ENCODE assay signal across 34 mouse cellular contexts in the genomic region with DNA sequence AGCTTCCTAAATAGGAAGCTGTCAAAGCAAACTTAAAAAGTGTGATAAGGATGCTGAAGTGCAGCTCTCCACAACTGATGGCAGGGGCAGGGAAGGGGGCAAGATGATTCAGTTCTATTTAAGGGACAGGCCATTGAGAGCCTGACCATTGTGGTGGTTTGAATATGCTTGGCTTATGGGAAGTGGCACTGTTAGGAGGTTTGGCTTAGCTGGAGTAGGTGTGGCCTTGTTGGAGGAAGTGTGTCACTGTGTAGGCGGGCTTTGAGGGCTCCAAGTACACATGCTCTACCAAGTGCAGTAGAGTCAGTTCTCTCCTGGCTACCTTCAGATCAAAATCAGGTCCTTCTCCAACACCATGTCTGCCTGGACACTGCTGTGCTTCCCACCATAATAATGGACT. TPM values are rescaled to one million over a fixed set of nuclear protein-coding genes. Genes with fewer than 3 reads are reported as not detected.
DNase-seq lines count a peak whose midpoint lies in the region; ATAC-seq and TF ChIP-seq lines count a peak whose summit lies in the region.
"Had no signal": no experiment of that assay in that cellular context is flagged by ENCODE, and none has a peak within 500 bp of the region (broad histone marks: within the 10 kb centered on the region; RNA-seq: fewer than 3 reads in every experiment).

No protein-coding gene starts in this region.

- H3K4me2 ChIP-seq in heart, embryonic 11.5 days, result no peak overlapping the region
- H3K4me2 ChIP-seq in CH12.LX (ENCODE audit: insufficient read depth, low read depth, poor library complexity, severe bottlenecking), result no peak overlapping the region
- H3K4me2 ChIP-seq in hindbrain, embryonic 11.5 days (replicated peaks; ENCODE audit: low read depth, low read length), result no peak overlapping the region
- H3K4me2 ChIP-seq: forebrain, embryonic 13.5 days; hindbrain, embryonic 14.5 days had no signal

- no peak for TF ChIP-seq CTCF in CH12.LX (conservative IDR thresholded peaks at IDR 0.05 in 1 of 2, IDR thresholded peaks at IDR 0.05 in 1 of 2; ENCODE audit: low read depth in 2 of 2, low read length in 2 of 2)

- dilution Hi-C loops in CH12.LX (cut with MboI; ENCODE audit: extremely low pct_ligation_motif_present, extremely low pct_unique_long_range_greater_than_20kb, low sequenced_read_pairs), result no loop called here

- H3K79me2 ChIP-seq in CH12.LX (replicated peaks; ENCODE audit: control insufficient read depth, extremely low read depth, insufficient read depth, poor library complexity, severe bottlenecking), result no peaks in the 10 kb centered on the region

- H3K9ac ChIP-seq in heart, embryonic 11.5 days (ENCODE audit: low read depth, low read length), result no peak overlapping the region
- H3K9ac ChIP-seq in CH12.LX (ENCODE audit: insufficient read depth, low read depth), result no peak overlapping the region
- H3K9ac ChIP-seq in hindbrain, embryonic 11.5 days (ENCODE audit: low read depth, low read length), result no peak overlapping the region
- H3K9ac ChIP-seq: forebrain, embryonic 13.5 days; forebrain, postnatal 0 days; hindbrain, embryonic 14.5 days had no signal

- H3K9me3 ChIP-seq in heart, embryonic 11.5 days (replicated peaks; ENCODE audit: control insufficient read depth, low read length), result no peaks in the 10 kb centered on the region
- H3K9me3 ChIP-seq in CH12.LX (replicated peaks; ENCODE audit: low read length), result no peaks in the 10 kb centered on the region
- no peaks in the 10 kb centered on the region for H3K9me3 ChIP-seq in hindbrain, embryonic 11.5 days (ENCODE audit: control insufficient read depth, low read length)
- H3K9me3 ChIP-seq: forebrain, embryonic 10.5 days; forebrain, embryonic 13.5 days; heart, embryonic 10.5 days had no signal

- TF ChIP-seq EP300 in CH12.LX (IDR thresholded peaks at IDR 0.05; ENCODE audit: low read length), result no peak

- TF ChIP-seq POLR2A in CH12.LX (IDR thresholded peaks at IDR 0.05; ENCODE audit: low read depth, low read length), result peak; percentile 35; the same call in 1 of the 2 replicates

- H3K27me3 ChIP-seq in heart, embryonic 11.5 days (ENCODE audit: control insufficient read depth, insufficient read depth, low read length), result no peaks in the 10 kb centered on the region
- H3K27me3 ChIP-seq in CH12.LX (replicated peaks), result no peaks in the 10 kb centered on the region
- H3K27me3 ChIP-seq in hindbrain, embryonic 11.5 days (ENCODE audit: control insufficient read depth, insufficient read depth, low read length), result no peaks in the 10 kb centered on the region
- H3K27me3 ChIP-seq: forebrain, embryonic 13.5 days; Patski had no signal

- H3K4me3 ChIP-seq in heart, embryonic 11.5 days (ENCODE audit: low read depth, low read length), result no peak overlapping the region
- H3K4me3 ChIP-seq in CH12.LX (replicated peaks in 1 of 3; ENCODE audit: low read depth in 2 of 3, low read length in 2 of 3, poor library complexity in 1 of 3), result no peak overlapping the region
- H3K4me3 ChIP-seq in hindbrain, embryonic 11.5 days (ENCODE audit: low read depth, low read length), result no peak overlapping the region
- H3K4me3 ChIP-seq: forebrain, embryonic 10.5 days; forebrain, embryonic 13.5 days; gastrocnemius, adult 2 months; heart, adult 2 months; heart, embryonic 10.5 days had no signal

- DNase-seq in heart, adult 11 months, result peak; percentile 57
- DNase-seq in CH12.LX (ENCODE audit: extremely low read depth), result peak; percentile 12
- DNase-seq in induced T-regulatory cell, adult 2 months (ENCODE audit: low read depth), result peak; percentile 12
- no peak for DNase-seq in thymus, postnatal 0 days (ENCODE audit: low spot score)
- no peak for DNase-seq in hindbrain, embryonic 11.5 days (ENCODE audit: low spot score)
- DNase-seq in c-Kit-positive CD71-positive TER-119-positive erythroid progenitor cells, embryonic 14.5 days (ENCODE audit: low spot score), result no peak
- DNase-seq: adrenal gland, postnatal 10 days; cerebellum, adult 18-20 months; cerebellum, adult 9-10 months; cerebellum, postnatal 14 days; forebrain, postnatal 0 days; gastrocnemius, adult 2 months; gastrocnemius, postnatal 14 days; heart, adult 2 months had no signal

- in situ Hi-C loops in CH12.LX (cut with MboI; ENCODE audit: low pct_ligation_motif_present, low pct_unique_long_range_greater_than_20kb, low sequenced_read_pairs), result no loop called here

- no peaks in the 10 kb centered on the region for H3K36me3 ChIP-seq in heart, embryonic 11.5 days (ENCODE audit: control insufficient read depth, insufficient read depth, low read length)
- H3K36me3 ChIP-seq in CH12.LX (replicated peaks in 1 of 2; ENCODE audit: control insufficient read depth in 1 of 2, insufficient read depth in 1 of 2, low read length in 1 of 2), result no peaks in the 10 kb centered on the region
- no peaks in the 10 kb centered on the region for H3K36me3 ChIP-seq in hindbrain, embryonic 11.5 days (ENCODE audit: control insufficient read depth, insufficient read depth, low read length)
- H3K36me3 ChIP-seq: forebrain, embryonic 10.5 days; heart, embryonic 10.5 days had no signal

- peaks cover 7% of the 10 kb centered on the region; the same call in 1 of the 2 replicates for H3K4me1 ChIP-seq in heart, embryonic 11.5 days (ENCODE audit: control insufficient read depth, insufficient read depth, low read length)
- H3K4me1 ChIP-seq in CH12.LX (ENCODE audit: control insufficient read depth in 1 of 2, insufficient read depth in 2 of 2), result peaks cover 6 to 9% of the 10 kb centered on the region in 2 experiments
- H3K4me1 ChIP-seq in hindbrain, embryonic 11.5 days (replicated peaks; ENCODE audit: control insufficient read depth, insufficient read depth, low read length), result no peaks in the 10 kb centered on the region
- H3K4me1 ChIP-seq: forebrain, embryonic 13.5 days had no signal

- WGBS in heart, embryonic 11.5 days (ENCODE audit: insufficient replicate concordance), result 82% methylated on average over 1 of the region's 1 CpGs
- WGBS in hindbrain, embryonic 11.5 days, result 88% methylated on average over 1 of the region's 1 CpGs

- ATAC-seq in heart, embryonic 11.5 days (replicated peaks; ENCODE audit: insufficient number of reproducible peaks, low FRiP score, low TSS enrichment), result no peak
- ATAC-seq in hindbrain, embryonic 11.5 days (ENCODE audit: low FRiP score), result no peak
- ATAC-seq: CD4-positive, CD25-positive, alpha-beta regulatory T cell, adult 4 months; forebrain, embryonic 13.5 days; forebrain, postnatal 0 days; hindbrain, postnatal 0 days; intestine, postnatal 0 days; Patski had no signal

- TF ChIP-seq RAD21 in CH12.LX (IDR thresholded peaks at IDR 0.05; ENCODE audit: low read depth, low read length), result no peak

- H3K27ac ChIP-seq in heart, embryonic 11.5 days (ENCODE audit: low read depth, low read length), result no peak overlapping the region
- H3K27ac ChIP-seq in CH12.LX (ENCODE audit: insufficient read depth, low read depth), result no peak overlapping the region
- no peak overlapping the region for H3K27ac ChIP-seq in hindbrain, embryonic 11.5 days (ENCODE audit: low read depth, low read length)
- H3K27ac ChIP-seq: forebrain, embryonic 10.5 days; forebrain, embryonic 13.5 days; gastrocnemius, adult 2 months; heart, adult 2 months; heart, embryonic 10.5 days; hindbrain, embryonic 14.5 days; hindbrain, postnatal 0 days had no signal

TF ChIP-seq in CH12.LX, 34 proteins besides CTCF, POLR2A, EP300 and RAD21:
- no peak for TF ChIP-seq BHLHE40 (IDR thresholded peaks at IDR 0.05; ENCODE audit: low read depth, low read length)

RNA-seq across cellular contexts. Expression of a gene that starts 28.2 kb away (rescaled TPM):
- 0.47 TPM in 1 of 2 replicates, not detected in the other for polyA plus RNA-seq in heart, embryonic 11.5 days (2014; fragmentation: Nextera tagmentation; extraction: Ambion mirVana)
- total RNA-seq in CH12.LX (2012; rRNA removed), result not detected in 2 replicates
- total RNA-seq in CH12.LX (2014; rRNA removed), result not detected in 2 replicates
- polyA plus RNA-seq in CH12.LX (2012; ENCODE audit: insufficient read length, low read depth), result not detected in 2 replicates
- polyA plus RNA-seq in thymus, postnatal 0 days (2015; fragmentation: Nextera tagmentation; extraction: Ambion mirVana), result 34.2 and 66.9 TPM in 2 replicates
- polyA plus RNA-seq in hindbrain, embryonic 11.5 days (2014; fragmentation: Nextera tagmentation; extraction: Ambion mirVana), result 0.51 TPM in 1 of 2 replicates, not detected in the other
- total RNA-seq: adrenal gland, adult 18-20 months; adrenal gland, postnatal 10 days; ES-E14; forebrain, postnatal 0 days; gastrocnemius, adult 2 months; gastrocnemius, postnatal 14 days; gastrocnemius, postnatal 4 days; heart, adult 2 months; heart, postnatal 25 days; hematopoietic stem cell, adult 5-6 weeks; hindbrain, postnatal 0 days had no signal
- polyA plus RNA-seq: brain, embryonic 14.5 days; C2C12; CD4-positive, CD25-positive, alpha-beta regulatory T cell, adult 4 months; forebrain, embryonic 10.5 days; forebrain, embryonic 13.5 days; forebrain, postnatal 0 days; frontal cortex, adult 2 months; heart, adult 2 months; heart, embryonic 10.5 days; heart, embryonic 14.5 days; heart, postnatal 0 days; hindbrain, embryonic 14.5 days; hindbrain, postnatal 0 days; intestine, embryonic 14.5 days; intestine, postnatal 0 days; Patski had no signal

RNA-seq across cellular contexts. Expression of a gene that starts 47.3 kb away (rescaled TPM):
- polyA plus RNA-seq in heart, embryonic 11.5 days (2014; fragmentation: Nextera tagmentation; extraction: Ambion mirVana), result 25.2 and 25.5 TPM in 2 replicates
- total RNA-seq in CH12.LX (2012; rRNA removed), result 17.0 and 19.3 TPM in 2 replicates
- 23.9 and 27.9 TPM in 2 replicates for total RNA-seq in CH12.LX (2014; rRNA removed)
- polyA plus RNA-seq in CH12.LX (2012; ENCODE audit: insufficient read length, low read depth), result 13.6 and 14.0 TPM in 2 replicates
- 22.7 and 22.9 TPM in 2 replicates for polyA plus RNA-seq in thymus, postnatal 0 days (2015; fragmentation: Nextera tagmentation; extraction: Ambion mirVana)
- polyA plus RNA-seq in hindbrain, embryonic 11.5 days (2014; fragmentation: Nextera tagmentation; extraction: Ambion mirVana), result 41.1 and 43.3 TPM in 2 replicates

Comparison
In these comparisons a context has a peak if more than half of its experiments do, and no peak if none do; other contexts are left out.
1. DNase-seq: peak in heart, adult 11 months (single experiment), CH12.LX (single experiment) and induced T-regulatory cell, adult 2 months (single experiment); none in thymus, postnatal 0 days (single experiment), hindbrain, embryonic 11.5 days (single experiment) and c-Kit-positive CD71-positive TER-119-positive erythroid progenitor cells, embryonic 14.5 days (single experiment).
2. RNA of a gene that starts 28.2 kb away (polyA plus RNA-seq): 34.2 to 66.9 TPM in thymus, postnatal 0 days; 0.51 TPM in hindbrain, embryonic 11.5 days, 0.47 TPM in heart, embryonic 11.5 days and not detected in CH12.LX; every median in the first group is over 10 times any median in the second.